ENCODE assay signal across 7 mouse cellular contexts in genomic region chr3:52101401-52101976, GRCm38 (mm10). TPM values are rescaled to one million over a fixed set of nuclear protein-coding genes. Genes with fewer than 3 reads are reported as not detected.
DNase-seq lines count a peak whose midpoint lies in the region; ATAC-seq lines count a peak whose summit lies in the region.

No protein-coding gene starts in this region.

- 1% methylated on average over 14 of the region's 14 CpGs for WGBS in forebrain, embryonic 10.5 days
- 1% methylated on average over 14 of the region's 14 CpGs for WGBS in neural tube, embryonic 12.5 days

- peaks cover 10% of the 10 kb centered on the region for H3K36me3 ChIP-seq in megakaryocyte, embryonic 14.5 days (replicated peaks; ENCODE audit: low read length)
- H3K36me3 ChIP-seq in forebrain, embryonic 10.5 days (replicated peaks) = peaks cover 13% of the 10 kb centered on the region
- H3K36me3 ChIP-seq in neural tube, embryonic 12.5 days = no peaks in the 10 kb centered on the region

- H3K4me1 ChIP-seq in megakaryocyte, embryonic 14.5 days = peaks cover 29% of the 10 kb centered on the region
- H3K4me1 ChIP-seq in forebrain, embryonic 10.5 days = peaks cover 48% of the 10 kb centered on the region
- H3K4me1 ChIP-seq in neural tube, embryonic 12.5 days = peaks cover 14% of the 10 kb centered on the region

- H3K9ac ChIP-seq in neural tube, embryonic 12.5 days = peak overlapping the region; percentile 95

- ATAC-seq in megakaryocyte, adult 5-6 weeks (ENCODE audit: poor library complexity, severe bottlenecking) = no peak
- peak; percentile 35 for ATAC-seq in neural tube, embryonic 12.5 days (ENCODE audit: low FRiP score, low read depth)

- no peak for DNase-seq in forebrain, embryonic 10.5 days (ENCODE audit: extremely low spot score, low spot score)
- DNase-seq in kidney, postnatal 10 days = peak; percentile 51
- DNase-seq in cerebellum, adult 8-10 months = no peak
- no peak for DNase-seq in gastrocnemius, adult 8-10 months (ENCODE audit: low spot score in 2 of 2)

- no peaks in the 10 kb centered on the region for H3K27me3 ChIP-seq in megakaryocyte, embryonic 14.5 days (replicated peaks)
- H3K27me3 ChIP-seq in forebrain, embryonic 10.5 days (ENCODE audit: poor library complexity, severe bottlenecking) = no peaks in the 10 kb centered on the region
- H3K27me3 ChIP-seq in neural tube, embryonic 12.5 days (replicated peaks) = no peaks in the 10 kb centered on the region

- H3K27ac ChIP-seq in forebrain, embryonic 10.5 days = peak overlapping the region; percentile 98
- peak overlapping the region; percentile 99 for H3K27ac ChIP-seq in neural tube, embryonic 12.5 days

- H3K4me2 ChIP-seq in neural tube, embryonic 12.5 days (replicated peaks) = peak overlapping the region; percentile 78

- H3K4me3 ChIP-seq in megakaryocyte, embryonic 14.5 days (replicated peaks) = peak overlapping the region; percentile 95
- peak overlapping the region; percentile 94 for H3K4me3 ChIP-seq in forebrain, embryonic 10.5 days
- peak overlapping the region; percentile 89 for H3K4me3 ChIP-seq in neural tube, embryonic 12.5 days

- peaks cover 1% of the 10 kb centered on the region for H3K9me3 ChIP-seq in megakaryocyte, embryonic 14.5 days
- peaks cover under 1% of the 10 kb centered on the region; the same call in 1 of the 2 replicates for H3K9me3 ChIP-seq in forebrain, embryonic 10.5 days
- H3K9me3 ChIP-seq in neural tube, embryonic 12.5 days = no peaks in the 10 kb centered on the region

RNA-seq across cellular contexts. Expression of gene Maml3, which starts 3.4 kb away (rescaled TPM):
- polyA plus RNA-seq in megakaryocyte, embryonic 14.5 days (2012; ENCODE audit: insufficient read depth, low replicate concordance) = 2.4 TPM in 2 replicates
- total RNA-seq in megakaryocyte, adult 5-6 weeks (2015) = 3.1 and 4.9 TPM in 2 replicates
- 4.3 and 4.6 TPM in 2 replicates for total RNA-seq in megakaryocyte, adult 5-6 weeks (2017)
- polyA plus RNA-seq in forebrain, embryonic 10.5 days (2016; fragmentation: Nextera tagmentation; extraction: Ambion mirVana) = 5.6 TPM in 2 replicates
- polyA plus RNA-seq in neural tube, embryonic 12.5 days (2016; fragmentation: Nextera tagmentation; extraction: Ambion mirVana) = 9.2 and 9.4 TPM in 2 replicates
- 1 to 10 TPM; 1.2 to 2.4 (median 1.8) TPM for total RNA-seq in gastrocnemius, adult 8-10 months (2022)
